Mouse (Mus musculus) cerebellum, adult 8-10 months (tissue): ENCODE measurements around the gene Rhoj.
A peak's percentile ranks its signal among the peaks of the same experiment; 100 is the strongest.

Experiments used
- DNase-seq: peaks from one replicate; pipeline ENCODE4 v3.0.0; 2022

Gene Rhoj

GRCm38 (mm10) chr12:75351846-75352245 lies 43.7 kb downstream of the Rhoj start:
- no peak for DNase-seq

GRCm38 (mm10) chr12:75352410-75352809 lies 44.3 kb downstream of the Rhoj start:
- no peak for DNase-seq

GRCm38 (mm10) chr12:75354354-75354753 lies 46.2 kb downstream of the Rhoj start:
- DNase-seq: no peak

GRCm38 (mm10) chr12:75357781-75358180 lies 49.7 kb downstream of the Rhoj start:
- DNase-seq: no peak

- no peak for DNase-seq
Measured at GRCm38 (mm10) chr12:75358714-75359113, 50.6 kb downstream of the Rhoj start.

GRCm38 (mm10) chr12:75359500-75359899 lies 51.4 kb downstream of the Rhoj start:
- DNase-seq: no peak

- no peak for DNase-seq
Measured at GRCm38 (mm10) chr12:75359921-75360482, 51.9 kb downstream of the Rhoj start.

- no peak for DNase-seq
Measured at GRCm38 (mm10) chr12:75362456-75362855, 54.3 kb downstream of the Rhoj start.

GRCm38 (mm10) chr12:75364416-75364815 lies 56.3 kb downstream of the Rhoj start:
- no peak for DNase-seq

GRCm38 (mm10) chr12:75365621-75366124 lies 57.6 kb downstream of the Rhoj start:
- DNase-seq: no peak

- DNase-seq: no peak
Measured at GRCm38 (mm10) chr12:75367371-75367770, 59.2 kb downstream of the Rhoj start.

GRCm38 (mm10) chr12:75368527-75368926 lies 60.4 kb downstream of the Rhoj start:
- peak; percentile 30 for DNase-seq

- DNase-seq: no peak
Measured at GRCm38 (mm10) chr12:75369418-75369851, 61.3 kb downstream of the Rhoj start.

GRCm38 (mm10) chr12:75374437-75374836 lies 66.3 kb downstream of the Rhoj start:
- no peak for DNase-seq

- peak; percentile 47 for DNase-seq
Measured at GRCm38 (mm10) chr12:75375060-75375459, 66.9 kb downstream of the Rhoj start.

- DNase-seq: peak; percentile 55
Measured at GRCm38 (mm10) chr12:75376126-75376525, 68.0 kb downstream of the Rhoj start.

GRCm38 (mm10) chr12:75386731-75387130 lies 78.6 kb downstream of the Rhoj start:
- no peak for DNase-seq

- DNase-seq: no peak
Measured at GRCm38 (mm10) chr12:75387156-75387555, 79.0 kb downstream of the Rhoj start.

- no peak for DNase-seq
Measured at GRCm38 (mm10) chr12:75387846-75388245, 79.7 kb downstream of the Rhoj start.

- no peak for DNase-seq
Measured at GRCm38 (mm10) chr12:75388521-75388920, 80.4 kb downstream of the Rhoj start.

- peak; percentile 54 for DNase-seq
Measured at GRCm38 (mm10) chr12:75389308-75390135, 81.4 kb downstream of the Rhoj start.

- no peak for DNase-seq
Measured at GRCm38 (mm10) chr12:75391526-75391925, 83.4 kb downstream of the Rhoj start.

- no peak for DNase-seq
Measured at GRCm38 (mm10) chr12:75394011-75394773, 86.1 kb downstream of the Rhoj start.
